Comparison of ENCODE assay signal across 9 mouse cellular contexts in the genomic region with DNA sequence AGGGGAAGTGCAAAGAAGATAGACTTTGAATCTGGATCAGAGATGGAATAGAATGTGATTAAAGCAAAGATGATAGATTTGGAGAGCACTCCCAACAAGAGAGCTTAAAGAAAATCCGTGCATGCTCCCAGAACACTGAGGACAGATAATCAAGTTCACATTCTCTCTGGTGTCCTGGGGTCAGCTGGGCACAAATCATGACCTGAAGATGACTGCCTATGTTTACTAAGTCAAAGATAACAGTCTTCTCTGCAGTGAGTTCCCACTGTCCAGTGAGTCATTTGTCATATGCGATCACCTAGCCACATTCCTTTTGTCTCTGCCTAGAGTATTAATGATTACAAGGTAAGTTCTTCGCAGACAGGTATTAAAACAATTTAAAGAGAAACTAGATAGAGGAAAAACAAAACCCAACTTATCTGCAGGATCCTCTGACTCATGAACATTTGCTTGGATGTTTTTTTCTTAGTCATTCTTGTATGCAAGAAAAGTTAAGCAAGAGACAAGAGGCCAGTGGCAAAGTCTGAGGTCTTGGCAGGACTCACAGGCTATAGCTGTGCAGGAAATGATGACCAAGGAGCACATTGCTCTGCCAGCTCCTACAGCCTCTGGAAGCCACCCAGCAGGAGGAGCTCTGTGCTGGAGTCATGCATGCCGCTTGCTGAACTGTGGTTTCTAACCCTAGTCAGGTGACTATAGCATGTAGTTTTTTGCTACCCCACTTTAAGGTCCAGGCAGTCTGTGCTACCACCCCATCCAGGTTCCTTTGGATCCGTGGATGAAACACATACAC. TPM values are rescaled to one million over a fixed set of nuclear protein-coding genes. Genes with fewer than 3 reads are reported as not detected.
DNase-seq lines count a peak whose midpoint lies in the region; ATAC-seq lines count a peak whose summit lies in the region.
"Had no signal": no experiment of that assay in that cellular context is flagged by ENCODE, and none has a peak within 500 bp of the region (broad histone marks: within the 10 kb centered on the region; RNA-seq: fewer than 3 reads in every experiment).

No protein-coding gene starts in this region.

- peak; percentile 16 to 19 for DNase-seq in urinary bladder, adult 18-20 months (ENCODE audit: low spot score in 2 of 2)
- no peak for DNase-seq in urinary bladder, postnatal 4 days (ENCODE audit: low spot score in 2 of 2)
- DNase-seq in brain, adult 2 months (ENCODE audit: low read depth, low spot score): peak; percentile 1
- DNase-seq in kidney, adult 9 months: peak; percentile 92
- peak; percentile 35 to 69 for DNase-seq in urinary bladder, postnatal 36 days (ENCODE audit: low spot score in 2 of 2)
- DNase-seq in spleen, postnatal 36 days (ENCODE audit: low spot score in 2 of 2): no peak
- DNase-seq: embryo, embryonic 11 days; gastrocnemius, postnatal 36 days had no signal

- ATAC-seq in CD4-positive, CD25-positive, alpha-beta regulatory T cell, adult 4 months: no peak

RNA-seq across cellular contexts. Expression of gene Srd5a2, which starts 41.4 kb away (rescaled TPM):
- not detected for polyA plus RNA-seq in CD4-positive, CD25-positive, alpha-beta regulatory T cell, adult 4 months (2017; shearing (Covaris generic))

Comparison
In these comparisons a context has a peak if more than half of its experiments do, and no peak if none do; other contexts are left out.
1. DNase-seq: peak in urinary bladder, adult 18-20 months (2 of 2), brain, adult 2 months (single experiment), kidney, adult 9 months (single experiment) and urinary bladder, postnatal 36 days (2 of 2); none in urinary bladder, postnatal 4 days (0 of 2) and spleen, postnatal 36 days (0 of 2).